Mouse (Mus musculus) forebrain, embryonic 13.5 days (tissue): ENCODE data around the gene Krtap4-1. TPM values are rescaled to one million over a fixed set of nuclear protein-coding genes. Genes with fewer than 3 reads are reported as not detected.
"Not testable (repeated sequence)": the region's sequence is repeated elsewhere in the genome, so short reads cannot be mapped to it uniquely, and the experiment has no call there.

Experiments
- ATAC-seq: fragments of 200-750 bp; cut with Nextera tagmentation; 2 replicates; pipeline ENCODE4 v1.8.0; 2017
- H3K27ac ChIP-seq: fragments of 300-500 bp; sonication (generic); 2 replicates; pipeline ENCODE4 v1.5.1; 2015; ENCODE audit warnings: inconsistent platforms, mild to moderate bottlenecking, moderate library complexity
- H3K27me3 ChIP-seq: fragments of 300-500 bp; sonication (generic); 2 replicates; pipeline ENCODE4 v1.6.1; 2015; ENCODE audit warnings: mild to moderate bottlenecking, inconsistent platforms
- H3K36me3 ChIP-seq: fragments of 300-500 bp; sonication (generic); 2 replicates; pipeline ENCODE4 v1.6.1; 2015; ENCODE audit warnings: mild to moderate bottlenecking, inconsistent platforms; ENCODE audit not compliant: poor library complexity, severe bottlenecking
- H3K4me1 ChIP-seq: fragments of 300-500 bp; sonication (generic); 2 replicates; pipeline ENCODE4 v1.6.1; 2015; ENCODE audit warnings: inconsistent platforms
- H3K4me2 ChIP-seq: fragments of 300-500 bp; sonication (generic); 2 replicates; pipeline ENCODE4 v1.6.1; 2015; ENCODE audit warnings: inconsistent platforms, mild to moderate bottlenecking, moderate library complexity
- H3K4me3 ChIP-seq: fragments of 300-500 bp; sonication (generic); 2 replicates; pipeline ENCODE4 v1.5.1; 2015; ENCODE audit warnings: mild to moderate bottlenecking, inconsistent platforms
- H3K9ac ChIP-seq: fragments of 300-500 bp; sonication (generic); 2 replicates; pipeline ENCODE4 v1.6.1; 2015; ENCODE audit warnings: mild to moderate bottlenecking, inconsistent platforms
- H3K9me3 ChIP-seq: fragments of 300-500 bp; sonication (generic); replicated peaks from 2 replicates; pipeline ENCODE4 v1.6.1; 2016; ENCODE audit warnings: inconsistent platforms
- WGBS: fragments of 180-500 bp; shearing (Covaris S2); methylation state at CpG from one replicate; pipeline ENCODE4 v1.1.7; 2015; 5-methylcytosine and 5-hydroxymethylcytosine counted together
- polyA plus RNA-seq: library from polyadenylated mRNA; unstranded; fragments of >200 nt; fragmentation: Nextera tagmentation; extraction: Ambion mirVana; gene quantifications from 2 replicates; pipeline ENCODE4 v1.2.1, GENCODE M21; 2015

Gene Krtap4-1
- not detected in 2 replicates for polyA plus RNA-seq

DNA sequence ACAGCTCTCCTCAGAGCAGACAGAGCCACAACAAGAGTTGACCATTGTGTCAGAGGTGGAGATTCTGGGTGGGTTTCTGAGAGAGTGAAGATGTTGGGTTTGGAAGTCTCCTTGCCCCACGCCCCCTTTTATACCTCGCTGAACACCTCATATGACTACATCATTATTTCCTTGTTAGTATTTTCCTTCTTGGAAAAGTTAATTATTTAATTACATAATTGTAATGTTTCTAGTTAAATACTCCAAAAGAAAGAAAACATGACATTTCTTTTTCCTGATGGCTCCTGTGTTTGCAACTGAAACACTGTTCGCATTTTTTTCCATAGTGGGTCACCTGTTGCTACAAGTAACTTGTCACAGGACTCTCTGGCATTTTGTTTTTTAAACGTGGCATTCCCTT lies at the start of gene Krtap4-1:
Krtap4-1 (minus strand) TSS at position 101 of the 400 bp plus-strand sequence.
- WGBS, result 87% methylated on average over 4 of the region's 4 CpGs
- H3K27me3 ChIP-seq, result no peaks in the 10 kb centered on the region
- H3K9me3 ChIP-seq, result no peaks in the 10 kb centered on the region
- H3K4me1 ChIP-seq, result no peaks in the 10 kb centered on the region
- no peak within 1 kb of the TSS for H3K4me2 ChIP-seq
- ATAC-seq, result no peak
- H3K9ac ChIP-seq, result no peak within 1 kb of the TSS
- no peaks in the 10 kb centered on the region for H3K36me3 ChIP-seq
- H3K4me3 ChIP-seq, result no peak within 1 kb of the TSS
- H3K27ac ChIP-seq, result no peak within 1 kb of the TSS

DNA sequence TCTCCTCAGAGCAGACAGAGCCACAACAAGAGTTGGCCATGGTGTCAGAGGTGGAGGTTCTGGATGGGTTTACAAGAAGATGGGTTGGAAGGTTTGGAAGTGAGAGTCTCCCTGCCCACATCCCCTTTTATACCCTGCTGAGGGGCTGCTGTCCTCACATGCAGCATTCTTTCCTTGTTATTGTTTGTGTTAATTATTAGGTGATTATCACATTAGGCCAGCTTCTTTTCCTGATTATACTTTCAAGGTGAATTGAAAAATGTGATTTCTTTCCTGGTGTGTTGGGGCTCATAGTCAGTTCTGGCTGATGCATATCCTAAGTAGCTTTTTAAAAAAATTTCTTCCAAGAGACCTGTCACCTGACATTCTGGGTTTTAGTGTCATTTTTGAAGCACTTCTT lies 37.8 kb upstream of the Krtap4-1 start, which contains the start of gene Krtap4-6:
Krtap4-6 (minus strand) TSS at position 101 of the 400 bp plus-strand sequence.
- no peak for ATAC-seq

GRCm38 (mm10) chr11:99662802-99663201 lies 34.8 kb upstream of the Krtap4-1 start:
- no peak for ATAC-seq
- Histone ChIP-seq H3K9ac (no peak overlapping the region), H3K4me3 (no peak overlapping the region), H3K27me3 (no peaks in the 10 kb centered on the region), H3K27ac (no peak overlapping the region), H3K4me1 (no peaks in the 10 kb centered on the region), H3K4me2 (no peak overlapping the region), H3K9me3 (no peaks in the 10 kb centered on the region), H3K36me3 (no peaks in the 10 kb centered on the region)
- WGBS, result 93% methylated on average over 10 of the region's 10 CpGs

More for the DNA sequence above, 37.8 kb upstream of the Krtap4-1 start, which contains the start of gene Krtap4-6:
- Histone ChIP-seq H3K9ac (no peak within 1 kb of the TSS), H3K4me3 (no peak within 1 kb of the TSS), H3K36me3 (no peaks in the 10 kb centered on the region), H3K27ac (no peak within 1 kb of the TSS), H3K4me2 (no peak within 1 kb of the TSS), H3K9me3 (no peaks in the 10 kb centered on the region), H3K4me1 (no peaks in the 10 kb centered on the region), H3K27me3 (no peaks in the 10 kb centered on the region)

GRCm38 (mm10) chr11:99659256-99659655 lies 31.2 kb upstream of the Krtap4-1 start:
- Histone ChIP-seq H3K4me3 (no peak overlapping the region), H3K36me3 (no peaks in the 10 kb centered on the region), H3K27ac (no peak overlapping the region), H3K4me1 (no peaks in the 10 kb centered on the region), H3K27me3 (no peaks in the 10 kb centered on the region), H3K9ac (no peak overlapping the region), H3K9me3 (no peaks in the 10 kb centered on the region), H3K4me2 (no peak overlapping the region)
- WGBS, result 89% methylated on average over 4 of the region's 4 CpGs
- no peak for ATAC-seq

DNA sequence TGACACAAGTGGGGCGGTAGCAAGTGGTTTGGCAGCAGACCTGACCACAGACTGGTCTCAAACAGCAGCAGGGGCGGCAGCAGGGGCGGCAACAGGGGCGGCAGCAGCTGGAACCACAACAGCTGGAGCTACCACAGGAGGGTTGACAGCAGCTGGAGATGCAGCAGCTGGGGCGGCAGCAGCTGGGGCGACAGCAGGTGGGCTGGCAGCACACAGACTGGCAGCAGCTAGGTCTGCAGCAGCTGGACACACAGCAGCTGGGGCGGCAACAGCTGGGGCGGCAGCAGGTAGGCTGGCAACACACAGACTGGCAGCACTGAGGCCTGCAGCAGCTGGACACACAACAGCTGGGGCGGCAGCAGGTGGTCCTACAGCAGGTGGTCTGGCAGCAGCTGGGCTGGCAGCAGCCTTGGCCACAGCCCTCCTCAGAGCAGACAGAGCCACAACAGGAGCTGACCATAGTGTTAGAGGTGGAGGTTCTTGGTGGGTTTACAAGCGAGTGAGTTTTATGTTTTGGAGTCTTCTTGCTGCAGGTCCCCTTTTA lies 30.5 kb upstream of the Krtap4-1 start, which contains the start of gene Gm11563:
Gm11563 (minus strand) TSS at position 494 of the 544 bp plus-strand sequence.
- H3K4me3 ChIP-seq, H3K4me2 ChIP-seq, H3K4me1 ChIP-seq, H3K27ac ChIP-seq, H3K9me3 ChIP-seq, H3K36me3 ChIP-seq, H3K27me3 ChIP-seq, H3K9ac ChIP-seq, ATAC-seq: not testable (repeated sequence)
- WGBS, result 68% methylated on average over 10 of the region's 10 CpGs

GRCm38 (mm10) chr11:99657051-99657450 lies 29.0 kb upstream of the Krtap4-1 start:
- no peak for ATAC-seq

GRCm38 (mm10) chr11:99650136-99650535 lies 22.1 kb upstream of the Krtap4-1 start, which contains the start of gene Gm11555:
Gm11555 (minus strand) TSS chr11:99650236.
- Histone ChIP-seq H3K9ac (no peak within 1 kb of the TSS), H3K4me2 (no peak within 1 kb of the TSS), H3K36me3 (no peaks in the 10 kb centered on the region), H3K27me3 (no peaks in the 10 kb centered on the region), H3K9me3 (no peaks in the 10 kb centered on the region), H3K4me1 (no peaks in the 10 kb centered on the region), H3K27ac (no peak within 1 kb of the TSS), H3K4me3 (no peak within 1 kb of the TSS)
- ATAC-seq, result no peak
- 88% methylated on average over 2 of the region's 2 CpGs for WGBS

More at GRCm38 (mm10) chr11:99657051-99657450, 29.0 kb upstream of the Krtap4-1 start:
- no peaks in the 10 kb centered on the region for H3K4me1 ChIP-seq
- no peak overlapping the region for H3K4me3 ChIP-seq
- no peak overlapping the region for H3K27ac ChIP-seq
- H3K27me3 ChIP-seq, result no peaks in the 10 kb centered on the region
- H3K4me2 ChIP-seq, result no peak overlapping the region
- H3K9me3 ChIP-seq, result no peaks in the 10 kb centered on the region
- H3K36me3 ChIP-seq, result no peaks in the 10 kb centered on the region
- H3K9ac ChIP-seq, result no peak overlapping the region
- WGBS, result 47% methylated on average over 5 of the region's 5 CpGs

GRCm38 (mm10) chr11:99646444-99646843 lies 18.4 kb upstream of the Krtap4-1 start:
- Histone ChIP-seq H3K4me3 (no peak overlapping the region), H3K9ac (no peak overlapping the region), H3K27me3 (no peaks in the 10 kb centered on the region), H3K27ac (no peak overlapping the region), H3K36me3 (no peaks in the 10 kb centered on the region), H3K4me1 (no peaks in the 10 kb centered on the region), H3K4me2 (no peak overlapping the region), H3K9me3 (no peaks in the 10 kb centered on the region)
- ATAC-seq, result no peak
- 89% methylated on average over 15 of the region's 15 CpGs for WGBS

DNA sequence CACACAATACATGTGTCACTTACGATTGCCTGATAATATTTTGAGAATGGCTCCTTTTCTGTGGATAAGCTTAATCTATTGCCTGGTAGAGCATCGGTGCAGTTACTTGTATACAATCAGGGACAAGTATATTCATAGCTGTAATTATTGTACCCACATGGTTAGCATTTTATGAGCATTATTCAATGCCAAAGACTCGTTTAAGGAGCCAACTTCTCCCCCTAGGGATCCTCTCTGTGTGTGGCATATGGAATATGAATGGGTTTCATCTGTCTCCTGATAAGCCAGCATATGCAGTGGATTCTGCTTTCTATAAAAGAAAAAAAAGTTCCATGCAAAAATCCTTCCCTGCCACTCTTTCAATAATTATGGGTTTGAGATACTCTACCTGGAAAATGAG lies 16.3 kb upstream of the Krtap4-1 start:
- Histone ChIP-seq H3K36me3 (no peaks in the 10 kb centered on the region), H3K27ac (no peak overlapping the region), H3K4me2 (no peak overlapping the region), H3K27me3 (no peaks in the 10 kb centered on the region), H3K4me1 (no peaks in the 10 kb centered on the region), H3K9me3 (no peaks in the 10 kb centered on the region), H3K9ac (no peak overlapping the region), H3K4me3 (no peak overlapping the region)
- 72% methylated on average over 3 of the region's 3 CpGs for WGBS
- ATAC-seq, result no peak

GRCm38 (mm10) chr11:99643635-99644139 lies 15.6 kb upstream of the Krtap4-1 start, which contains the start of gene Krtap4-7:
Krtap4-7 (minus strand) TSS chr11:99644089.
- not testable (repeated sequence) for H3K36me3 ChIP-seq, H3K4me2 ChIP-seq, H3K9me3 ChIP-seq, H3K4me3 ChIP-seq, H3K4me1 ChIP-seq, H3K9ac ChIP-seq, ATAC-seq, H3K27me3 ChIP-seq, H3K27ac ChIP-seq
- 80% methylated on average over 8 of the region's 9 CpGs for WGBS

DNA sequence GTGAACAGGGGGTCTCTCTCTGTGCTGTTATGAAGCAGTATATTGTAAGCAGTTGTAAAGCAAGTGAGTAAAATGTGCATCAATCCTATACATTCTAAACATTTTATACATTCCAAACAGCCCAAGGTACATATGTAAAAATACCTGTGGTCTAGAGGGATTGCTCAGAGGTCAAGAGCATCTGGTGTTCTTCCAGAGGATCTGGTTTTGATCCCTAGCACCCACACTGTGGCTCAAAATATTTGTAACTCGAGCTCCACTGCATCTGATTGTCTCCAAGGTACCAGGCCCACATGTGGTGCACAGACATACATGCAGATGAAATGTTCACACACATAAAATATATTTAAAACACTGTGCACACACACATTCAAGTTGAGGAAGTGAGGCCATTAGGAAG lies 12.9 kb upstream of the Krtap4-1 start:
- ATAC-seq, result no peak
- no peaks in the 10 kb centered on the region for H3K27me3 ChIP-seq
- no peaks in the 10 kb centered on the region for H3K4me1 ChIP-seq
- no peak overlapping the region for H3K27ac ChIP-seq
- WGBS, result 30% methylated on average over 1 of the region's 1 CpGs
- H3K9ac ChIP-seq, result no peak overlapping the region
- H3K36me3 ChIP-seq, result no peaks in the 10 kb centered on the region
- no peaks in the 10 kb centered on the region for H3K9me3 ChIP-seq
- no peak overlapping the region for H3K4me2 ChIP-seq
- no peak overlapping the region for H3K4me3 ChIP-seq

DNA sequence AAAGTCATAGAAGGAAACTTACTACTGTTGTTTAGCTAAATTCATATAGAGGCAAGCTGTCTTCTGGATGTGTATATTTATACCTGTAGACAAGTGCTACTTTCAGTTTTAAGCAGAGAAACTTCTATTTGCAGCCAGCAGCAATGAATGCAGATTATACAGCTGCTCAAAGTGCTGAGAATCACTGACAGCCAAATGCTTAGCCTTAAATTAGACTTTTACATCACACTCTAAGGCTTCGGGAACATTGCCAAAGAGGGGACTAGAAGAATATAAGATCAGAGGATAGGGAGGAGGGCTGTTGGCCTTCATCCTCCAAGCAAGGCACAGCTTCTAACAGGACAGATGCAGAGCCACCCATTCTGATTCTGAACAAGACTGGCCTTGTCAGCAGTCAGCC lies 9.0 kb upstream of the Krtap4-1 start:
- no peaks in the 10 kb centered on the region for H3K36me3 ChIP-seq
- H3K27me3 ChIP-seq, result no peaks in the 10 kb centered on the region
- no peak overlapping the region for H3K27ac ChIP-seq
- no peak overlapping the region for H3K9ac ChIP-seq
- 79% methylated on average over 1 of the region's 1 CpGs for WGBS
- no peaks in the 10 kb centered on the region for H3K4me1 ChIP-seq
- no peak for ATAC-seq
- H3K9me3 ChIP-seq, result no peaks in the 10 kb centered on the region
- H3K4me2 ChIP-seq, result no peak overlapping the region
- H3K4me3 ChIP-seq, result no peak overlapping the region

GRCm38 (mm10) chr11:99634653-99635134 lies 6.7 kb upstream of the Krtap4-1 start, which contains the start of gene Krtap4-2:
Krtap4-2 (minus strand) TSS chr11:99635084.
- 40% methylated on average over 8 of the region's 8 CpGs for WGBS
- Histone ChIP-seq H3K4me2 (no peak within 1 kb of the TSS), H3K36me3 (no peaks in the 10 kb centered on the region), H3K9ac (no peak within 1 kb of the TSS), H3K9me3 (no peaks in the 10 kb centered on the region), H3K4me3 (no peak within 1 kb of the TSS), H3K27ac (no peak within 1 kb of the TSS), H3K4me1 (no peaks in the 10 kb centered on the region), H3K27me3 (no peaks in the 10 kb centered on the region)
- no peak for ATAC-seq
